Mouse (Mus musculus) adrenal gland, adult 2 months (tissue): ENCODE measurements around the gene Togaram2. TPM values are rescaled to one million over a fixed set of nuclear protein-coding genes. Genes with fewer than 3 reads are reported as not detected.
"Not testable (repeated sequence)": the region's sequence is repeated elsewhere in the genome, so short reads cannot be mapped to it uniquely, and the experiment has no call there.

Experiments
- DNase-seq: peaks from one replicate; pipeline ENCODE4 v3.0.0; 2021
- long read RNA-seq: library from polyadenylated mRNA; stranded (forward); transcript quantifications from one replicate; pipeline ENCODE4 v2.0.0, GENCODE M21; 2021
- polyA plus RNA-seq: library from polyadenylated mRNA; depleted of rRNA; stranded (reverse); fragments of >200 nt; gene quantifications from 2 replicates; pipeline ENCODE4 v1.2.3, GENCODE M21; 2012; rRNA removed
- total RNA-seq, 2 experiments: library from RNA; stranded (reverse); gene quantifications; 2 replicates each; pipeline ENCODE4 v1.2.3; 2021

The Togaram2 gene
- total RNA-seq (under 1 TPM in 1 of 2 experiments, not detected in 1; 0.07 TPM), polyA plus RNA-seq (0.08 TPM in 1 of 2 replicates, not detected in the other)
- long read RNA-seq: 0 reads

DNA sequence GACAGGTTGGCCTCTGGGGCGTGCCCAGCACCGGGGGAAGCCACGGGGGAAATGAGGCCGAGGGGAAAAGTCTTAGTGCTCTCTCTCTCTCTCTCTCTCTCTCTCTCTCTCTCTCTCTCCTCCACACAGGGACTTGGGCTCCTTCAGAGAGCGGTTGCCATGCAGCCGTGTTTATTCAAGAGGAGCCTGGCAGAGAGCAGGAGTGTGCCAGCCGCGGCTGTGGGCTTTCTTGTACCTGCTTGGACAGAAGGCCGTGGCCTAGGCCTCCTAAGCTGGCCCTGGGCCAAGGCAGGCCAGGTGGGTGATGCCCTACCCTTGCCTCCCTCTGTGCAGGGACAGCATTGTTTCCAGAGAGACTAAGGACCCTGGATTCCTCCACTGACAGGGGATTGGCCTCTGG, at the start of gene Togaram2:
Gene Togaram2, plus strand, starts transcription at position 170 of the 400 bp plus-strand sequence.
- DNase-seq: no peak

DNA sequence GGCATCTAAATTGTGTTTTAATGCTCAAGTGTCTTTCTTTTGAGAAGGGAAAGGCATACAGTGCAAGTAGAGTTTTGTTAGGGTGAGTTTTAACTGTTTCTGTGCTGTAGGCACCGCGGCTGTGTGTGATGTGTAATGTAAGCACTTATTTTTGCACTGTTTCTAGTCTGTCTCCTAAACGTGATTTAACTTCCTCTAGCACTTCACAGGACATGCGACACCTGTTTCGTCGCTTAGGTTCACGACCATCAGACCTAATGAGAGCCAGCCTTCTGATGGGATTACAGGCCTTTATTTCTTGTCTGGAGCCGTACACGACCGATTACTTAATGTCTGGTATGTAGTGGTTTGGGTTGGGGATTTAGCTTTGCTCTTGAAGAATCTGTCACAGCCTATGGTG, 41.3 kb upstream of the Togaram2 start:
- no peak for DNase-seq

DNA sequence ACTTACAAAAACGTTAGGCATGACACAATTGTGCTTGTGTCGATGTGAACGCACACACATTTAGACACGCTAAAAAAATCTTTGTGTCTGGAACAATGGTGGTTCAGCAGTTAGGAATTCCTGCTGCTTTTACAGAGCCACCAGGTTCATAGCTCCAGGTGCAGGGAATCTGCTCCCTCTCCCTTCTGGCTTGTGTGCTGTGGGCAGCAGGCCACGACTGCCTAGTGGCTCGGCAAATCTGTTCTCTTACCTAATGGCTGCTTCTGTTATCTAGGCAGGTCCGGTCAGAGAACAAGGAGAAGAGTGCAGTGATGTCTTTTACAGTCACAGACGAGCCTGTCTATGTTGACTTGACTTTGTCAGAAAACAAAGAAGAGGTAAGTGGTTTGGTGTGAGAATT, 39.7 kb upstream of the Togaram2 start:
- no peak for DNase-seq

DNA sequence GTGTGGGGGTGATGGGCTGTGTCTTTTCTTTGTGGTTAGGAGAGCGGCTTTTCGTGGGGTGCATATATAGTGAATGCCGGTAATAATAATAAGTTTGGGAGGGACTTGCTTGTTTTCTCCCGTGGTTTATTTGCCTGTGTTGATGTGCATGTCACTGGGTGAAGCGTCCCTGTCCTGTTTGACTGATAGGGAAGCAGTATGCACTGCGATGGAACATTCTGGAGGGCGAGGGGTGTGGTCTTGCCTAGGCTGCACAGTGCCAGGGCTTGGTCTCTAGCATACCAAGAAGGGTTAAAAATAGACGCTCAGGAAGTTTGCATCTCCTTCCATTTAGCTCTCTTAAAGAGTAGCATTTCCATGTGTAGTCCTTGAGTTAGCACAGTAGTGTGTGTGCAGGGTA, 36.3 kb upstream of the Togaram2 start:
- DNase-seq: no peak

DNA sequence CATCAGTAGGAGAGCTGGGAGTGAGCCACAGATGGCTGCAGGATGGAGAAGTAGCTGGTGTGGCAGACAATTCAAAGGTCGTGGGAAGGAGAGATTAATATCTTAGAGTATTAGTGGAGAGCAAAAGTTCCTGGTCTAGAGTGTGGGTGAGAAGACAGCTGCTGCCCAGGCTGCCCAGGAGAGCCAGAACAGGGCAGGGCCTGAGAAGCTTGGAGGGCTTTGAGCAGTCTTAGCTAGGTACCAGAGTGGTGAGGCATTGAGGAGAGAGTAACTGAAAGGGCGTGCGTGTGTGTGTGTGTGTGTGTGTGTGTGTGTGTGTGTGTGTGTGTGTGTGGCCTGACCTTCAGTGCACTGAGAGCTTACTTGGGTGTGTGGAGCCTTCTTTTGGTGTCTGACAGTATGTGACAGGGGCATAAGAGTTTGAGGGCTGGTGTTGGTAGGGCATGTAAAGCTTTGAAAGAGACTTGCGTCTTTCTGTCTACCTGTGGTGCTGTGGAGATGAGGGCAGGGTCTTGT, 35.3 kb upstream of the Togaram2 start:
- peak; percentile 38 for DNase-seq

DNA sequence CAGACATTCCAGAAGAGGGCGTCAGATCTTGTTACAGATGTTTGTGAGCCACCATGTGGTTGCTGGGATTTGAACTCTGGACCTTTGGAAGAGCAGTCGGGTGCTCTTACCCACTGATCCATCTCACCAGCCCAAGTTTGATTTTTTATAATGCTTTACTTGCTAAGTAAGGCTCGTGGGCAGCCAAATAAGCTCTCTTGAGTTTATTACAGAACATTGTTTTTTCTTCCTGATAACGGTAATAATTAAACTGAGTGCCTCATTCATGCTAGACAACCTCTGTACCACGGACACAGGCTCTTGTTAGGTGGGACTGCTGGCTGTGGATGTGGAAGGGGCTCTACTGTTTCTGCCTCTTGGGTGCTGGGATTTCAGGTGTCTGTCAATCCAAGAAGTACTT, 34.0 kb upstream of the Togaram2 start:
- not testable (repeated sequence) for DNase-seq

DNA sequence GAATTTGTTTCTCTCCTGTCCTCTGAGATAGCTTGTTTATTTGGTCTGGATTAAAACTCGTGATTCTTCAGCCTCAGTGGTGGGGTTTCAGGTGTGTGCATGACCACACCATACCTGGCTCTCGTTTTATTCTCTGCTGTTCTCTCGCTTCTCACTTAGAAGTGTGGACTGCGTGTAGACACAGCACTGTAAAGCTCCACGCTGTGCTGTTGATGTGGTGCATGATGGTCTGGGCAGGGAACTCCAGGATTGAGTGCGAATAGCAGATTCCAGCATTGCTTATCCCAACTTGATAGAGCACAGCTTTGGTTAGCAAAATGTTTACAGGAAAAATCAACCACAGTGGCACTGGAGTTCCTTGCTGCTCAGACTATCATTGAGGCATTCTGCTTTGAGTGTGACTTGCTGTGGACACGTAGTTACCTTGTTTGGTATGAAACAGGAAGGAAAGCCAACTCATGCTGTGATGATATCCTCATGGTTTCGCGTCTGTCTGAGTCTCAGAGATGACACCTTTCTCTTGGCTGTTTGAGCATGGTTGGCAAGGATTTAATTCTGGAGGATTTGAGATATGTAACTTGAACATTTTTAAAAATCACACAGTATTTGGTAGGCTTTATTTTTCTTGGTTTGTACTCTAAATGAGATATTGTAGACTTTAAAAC, 32.5 kb upstream of the Togaram2 start:
- DNase-seq: no peak

DNA sequence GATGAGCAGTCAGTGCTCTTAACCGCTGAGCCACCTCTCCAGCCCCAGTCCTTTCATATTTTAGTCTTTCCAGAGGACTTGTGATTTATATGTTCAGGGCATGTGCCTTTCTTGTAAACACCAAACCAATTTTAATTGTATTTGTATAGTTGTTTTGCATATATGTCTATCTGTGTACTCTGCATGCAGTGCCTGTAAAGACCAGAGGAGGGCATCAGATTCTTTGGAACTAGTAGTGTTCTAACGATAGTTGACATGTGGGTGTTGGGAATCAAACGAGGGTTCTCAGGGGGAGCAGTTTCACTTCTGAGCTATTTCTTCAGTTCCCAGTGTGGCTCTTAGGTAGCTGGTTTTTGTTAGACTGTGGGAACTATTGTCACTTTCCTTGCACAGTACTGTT, 30.9 kb upstream of the Togaram2 start:
- DNase-seq: no peak

DNA sequence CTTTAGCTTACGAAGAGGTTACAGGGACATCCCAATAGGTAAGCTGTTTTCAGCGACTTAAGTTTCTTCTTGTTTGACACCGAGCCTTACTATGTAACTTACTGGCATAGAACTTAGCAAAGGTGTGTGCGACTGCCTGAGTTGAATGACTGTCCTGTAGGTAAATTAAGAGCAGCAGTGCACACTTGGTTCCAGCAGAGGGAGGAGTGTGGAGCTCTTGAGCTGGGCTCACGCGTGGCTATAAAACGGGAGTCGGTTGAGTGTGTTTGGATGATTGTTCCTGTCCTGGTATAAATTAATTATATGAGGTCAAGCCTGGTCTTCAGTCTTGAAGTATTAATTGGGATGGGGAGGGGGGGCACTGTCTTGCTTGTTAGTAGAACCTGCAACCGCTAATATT, 23.1 kb upstream of the Togaram2 start:
- no peak for DNase-seq

DNA sequence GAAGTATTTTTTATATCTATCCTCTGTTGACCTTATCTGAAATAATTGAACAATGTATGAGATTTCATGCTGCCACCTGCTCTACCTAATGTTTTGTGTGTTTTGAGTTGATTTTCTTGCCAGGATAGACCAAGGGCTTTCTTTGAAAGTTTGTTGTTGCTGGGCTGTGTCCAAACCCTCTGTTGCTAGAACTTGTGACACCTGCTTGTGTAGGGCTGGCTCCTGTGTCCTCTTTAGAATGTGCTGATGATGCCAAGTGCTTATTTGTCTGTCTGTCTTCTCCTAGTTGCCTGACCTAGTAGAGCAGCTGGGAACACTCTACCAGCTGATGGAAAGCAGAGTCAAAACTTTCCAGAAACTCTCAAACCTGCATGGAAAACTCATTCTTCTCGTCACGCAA, 20.6 kb upstream of the Togaram2 start:
- DNase-seq: no peak

DNA sequence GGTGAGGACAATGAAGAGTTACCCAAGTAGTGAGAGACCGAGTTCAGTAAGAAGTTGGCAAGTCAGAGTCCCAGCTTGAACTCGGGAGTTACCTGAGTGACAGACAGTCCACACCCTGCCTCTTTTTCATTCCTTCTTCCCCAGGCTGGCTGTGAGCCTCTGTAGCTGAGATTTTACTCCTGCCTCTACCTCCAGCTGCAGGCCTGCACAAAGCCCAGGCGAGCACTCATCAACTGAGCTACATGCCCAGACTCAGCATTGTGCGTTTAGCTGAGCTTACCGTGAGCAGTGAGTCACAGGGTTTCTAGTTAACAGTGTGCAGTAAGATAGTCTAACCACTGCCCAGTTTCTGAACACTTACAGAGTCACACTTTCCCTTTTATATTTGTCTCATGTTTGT, 20.1 kb upstream of the Togaram2 start:
- DNase-seq: no peak

DNA sequence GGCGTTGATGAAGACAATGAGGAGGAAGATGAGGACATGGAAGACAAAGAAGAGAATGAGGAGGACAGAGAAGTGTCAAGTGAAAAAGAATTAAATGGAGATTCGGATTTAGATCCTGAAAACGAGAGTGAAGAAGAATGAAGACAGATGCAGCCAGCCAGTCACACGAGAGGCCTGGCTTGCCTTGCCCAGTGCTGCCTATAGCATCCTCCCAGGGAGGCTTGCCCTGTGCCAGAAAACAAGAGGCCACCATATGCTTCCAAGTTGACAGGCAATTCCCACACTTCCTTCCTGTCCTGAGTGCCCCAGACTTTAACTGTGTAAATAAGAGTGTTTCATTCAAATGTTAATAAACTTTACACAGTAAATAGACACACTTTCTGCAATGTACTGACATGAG, 15.5 kb upstream of the Togaram2 start:
- DNase-seq: no peak

DNA sequence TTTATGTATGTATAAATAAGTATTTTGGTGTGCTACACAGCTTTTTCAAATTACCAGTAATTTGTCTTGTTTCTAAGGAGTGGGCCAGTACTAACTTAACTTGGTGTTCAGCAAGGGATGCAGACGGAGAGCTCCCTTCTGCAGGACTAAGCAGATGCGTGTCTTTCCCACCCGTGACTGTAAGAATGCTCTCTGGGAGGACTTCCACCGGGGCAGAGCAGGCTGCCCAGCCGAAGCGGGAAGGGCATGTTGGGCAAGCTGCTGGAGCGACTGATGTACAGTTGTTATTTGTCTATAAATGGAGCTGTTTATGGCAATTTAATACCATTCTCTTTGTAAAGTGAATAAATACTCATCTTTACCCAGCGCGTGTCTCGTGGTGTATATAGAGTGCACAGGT, 14.4 kb upstream of the Togaram2 start:
- no peak for DNase-seq

DNA sequence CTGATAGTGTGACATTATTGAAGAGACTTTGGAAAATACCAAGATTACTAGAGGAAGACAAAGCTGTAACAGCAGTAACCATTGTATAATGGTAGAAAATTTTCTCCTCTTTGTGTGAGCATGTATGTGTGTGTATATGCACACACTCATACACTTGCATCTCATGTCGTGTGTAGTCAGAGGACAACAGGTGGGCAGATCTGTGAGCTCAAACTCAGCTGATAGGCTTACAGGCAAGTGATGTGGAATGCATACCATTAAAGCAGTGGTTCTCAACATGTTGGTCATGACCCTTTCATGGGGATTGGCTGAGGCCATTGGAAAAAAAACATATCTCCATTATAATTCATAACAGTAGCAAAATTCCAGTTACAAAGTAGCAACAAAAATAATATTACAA, 12.7 kb upstream of the Togaram2 start:
- no peak for DNase-seq

DNA sequence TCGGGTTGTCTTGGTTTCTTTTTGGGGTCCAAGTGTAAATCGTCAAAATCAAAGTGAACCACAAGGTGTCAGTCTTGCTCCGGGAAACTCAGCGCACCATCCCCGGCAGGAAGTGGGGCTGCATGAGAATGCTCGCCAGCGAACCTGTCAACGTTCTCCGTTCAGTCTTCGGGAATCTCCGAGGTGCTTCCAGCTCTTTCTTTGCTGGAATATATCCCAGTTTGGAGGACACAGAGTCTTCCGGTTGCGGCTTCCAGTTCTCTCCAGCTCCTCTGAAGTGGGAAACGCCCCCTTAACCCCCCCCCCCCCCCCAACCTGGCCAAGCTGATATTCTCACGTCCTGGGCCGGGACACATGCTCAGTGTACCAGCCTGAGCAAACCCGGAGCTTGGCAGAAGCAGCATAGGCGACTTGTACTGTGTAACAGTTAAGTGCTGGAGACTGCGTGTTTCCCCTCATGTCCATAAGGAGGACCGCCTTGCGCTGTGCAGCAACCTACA, 10.3 kb upstream of the Togaram2 start:
- DNase-seq: peak; percentile 77

DNA sequence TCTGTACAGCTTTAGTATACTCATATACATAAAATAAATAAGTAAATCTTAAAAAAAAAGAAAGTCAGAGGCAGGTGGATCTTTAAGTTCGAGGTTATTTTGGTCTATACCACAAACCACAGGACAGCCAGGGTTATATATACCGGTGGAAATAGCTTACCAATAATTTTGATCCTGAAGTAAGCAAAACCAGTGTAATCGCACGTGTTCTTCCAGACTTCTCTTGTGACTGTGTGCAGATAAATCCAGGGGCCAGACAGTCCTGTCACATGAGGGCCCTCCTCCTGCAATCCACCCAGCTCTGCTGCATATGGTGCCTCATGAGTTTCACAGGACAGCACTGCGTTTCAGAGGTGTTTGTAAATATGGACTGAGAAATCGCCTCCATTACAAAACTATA, 9.6 kb upstream of the Togaram2 start:
- no peak for DNase-seq

DNA sequence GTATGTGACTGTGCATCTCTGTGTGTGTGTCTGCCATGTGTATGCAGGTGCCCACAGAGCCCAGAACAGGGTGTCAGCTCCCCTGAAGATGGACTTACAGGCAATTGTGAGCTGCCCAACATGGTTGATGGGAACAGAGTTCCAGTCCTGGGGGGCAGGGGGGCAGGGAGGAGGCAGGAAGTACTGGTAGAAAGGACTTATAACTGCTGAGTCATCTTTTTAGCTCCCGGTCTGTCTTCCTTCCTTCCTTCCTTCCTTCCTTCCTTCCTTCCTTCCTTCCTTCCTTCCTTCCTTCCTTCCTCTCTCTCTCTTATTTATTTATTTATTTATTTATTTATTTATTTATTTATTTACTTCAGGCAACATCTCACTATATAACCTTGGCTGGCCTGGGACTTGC, 8.9 kb upstream of the Togaram2 start:
- no peak for DNase-seq

DNA sequence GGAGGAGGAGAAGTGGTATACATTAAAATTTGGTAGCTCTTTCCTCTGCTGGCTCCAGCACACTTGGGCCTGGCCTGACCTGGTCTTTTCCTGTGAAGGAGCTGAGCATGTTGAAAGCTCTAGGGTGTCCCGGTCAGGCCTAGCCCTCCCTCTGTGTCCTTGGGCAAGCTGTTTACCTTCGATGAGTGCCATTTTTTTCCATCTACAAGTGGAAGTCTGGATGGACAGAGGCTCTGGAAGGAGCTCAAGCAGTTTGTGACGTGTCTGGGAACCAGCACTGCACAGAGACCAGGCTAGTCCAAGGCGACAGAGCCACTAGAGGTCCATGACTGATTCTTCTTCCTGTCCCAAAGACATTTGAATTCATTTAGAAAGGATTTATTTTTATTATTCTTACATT, 7.9 kb upstream of the Togaram2 start:
- DNase-seq: no peak

DNA sequence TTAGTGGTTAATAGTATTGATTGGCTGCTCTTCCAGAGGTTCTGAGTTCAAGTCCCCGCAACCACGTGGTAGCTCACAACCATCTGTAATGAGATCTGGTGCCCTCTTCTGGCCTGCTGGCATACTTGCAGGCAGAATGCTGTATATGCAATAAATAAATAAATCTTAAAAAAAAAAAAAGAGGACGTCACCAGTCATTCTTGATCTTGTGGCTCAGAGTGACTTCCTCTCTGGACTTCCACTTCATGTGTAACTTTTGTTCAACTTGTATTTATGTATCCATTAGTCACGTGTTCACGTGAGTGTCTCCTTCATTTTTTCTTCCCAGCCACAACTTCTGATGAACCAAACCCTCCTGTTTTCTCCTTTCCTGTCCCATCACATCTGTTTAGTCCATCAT, 3.5 kb upstream of the Togaram2 start:
- DNase-seq: no peak

DNA sequence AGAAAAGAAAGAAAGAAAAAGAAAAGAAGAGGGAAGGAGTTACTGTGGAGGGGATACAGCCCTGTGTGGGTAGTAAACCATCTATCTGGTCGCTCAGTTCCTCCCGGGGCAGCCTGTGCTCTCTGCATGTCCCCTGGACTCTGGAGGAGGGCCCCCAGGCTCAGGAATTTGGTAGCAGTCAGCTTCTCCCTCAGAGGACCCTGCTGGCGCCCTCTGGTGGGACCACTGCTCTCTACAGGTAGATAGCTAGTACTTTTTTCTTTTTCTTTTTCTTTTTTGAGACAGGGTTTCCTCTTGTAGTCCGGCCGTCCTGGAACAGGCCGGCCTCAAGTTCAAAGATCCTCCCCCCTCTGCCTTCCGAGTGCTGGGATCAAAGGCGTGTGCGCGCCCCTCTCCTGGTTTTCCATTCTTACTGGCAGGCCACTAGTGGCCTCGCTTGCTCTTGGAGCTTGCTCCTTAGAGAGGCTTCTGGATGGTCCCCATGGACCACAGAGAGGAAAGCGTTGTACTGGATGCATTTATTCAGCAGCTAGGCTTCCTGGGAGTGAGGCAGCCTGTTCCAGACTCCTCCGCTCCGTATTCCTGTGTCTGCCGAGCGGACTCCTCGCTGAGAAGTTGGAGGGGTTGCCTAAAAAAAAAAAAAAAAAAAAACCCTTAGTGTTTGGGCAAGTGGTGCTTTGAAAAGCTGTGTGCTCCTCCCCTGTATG, 1.1 kb upstream of the Togaram2 start:
- DNase-seq: no peak

DNA sequence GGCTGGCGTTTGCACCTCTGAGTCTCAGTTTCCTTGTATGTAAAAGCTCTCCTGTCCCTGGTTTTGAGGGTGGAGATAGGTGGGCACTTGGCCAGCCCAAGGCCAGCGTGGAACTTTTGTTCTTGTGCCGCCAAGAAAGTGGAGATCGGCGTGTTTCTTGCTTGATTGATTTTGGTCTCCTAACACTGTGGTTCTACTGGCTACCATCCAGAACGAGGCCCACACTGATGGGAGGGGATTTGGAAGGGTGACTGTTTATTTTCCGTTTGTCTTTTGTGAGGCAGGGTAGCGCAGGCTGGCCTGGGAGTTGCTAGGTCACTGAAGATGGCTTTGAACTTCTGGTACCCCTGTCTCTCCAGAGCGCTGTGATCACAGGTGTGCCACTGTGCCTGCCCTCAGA, 875 bp downstream of the Togaram2 start:
- no peak for DNase-seq

DNA sequence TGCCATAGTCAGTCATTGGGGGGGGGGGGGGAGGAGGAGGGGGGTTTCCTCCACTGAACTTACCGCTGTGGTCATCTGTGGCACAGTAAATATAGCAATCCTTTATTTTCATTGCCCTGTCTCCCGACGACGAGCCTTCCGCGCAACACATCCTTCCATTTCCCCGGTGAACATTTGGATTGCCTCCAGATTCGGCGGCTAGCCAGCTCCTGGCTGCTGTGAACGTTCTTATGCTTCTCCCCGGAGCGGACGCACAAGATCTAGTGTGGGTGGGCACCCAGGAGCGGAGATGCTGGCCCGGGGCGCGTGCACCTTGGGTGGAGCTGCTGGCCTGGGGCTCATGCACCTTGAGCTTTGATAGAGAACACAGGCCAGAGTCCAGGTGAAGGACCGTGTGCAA, 1.8 kb downstream of the Togaram2 start:
- DNase-seq: no peak

DNA sequence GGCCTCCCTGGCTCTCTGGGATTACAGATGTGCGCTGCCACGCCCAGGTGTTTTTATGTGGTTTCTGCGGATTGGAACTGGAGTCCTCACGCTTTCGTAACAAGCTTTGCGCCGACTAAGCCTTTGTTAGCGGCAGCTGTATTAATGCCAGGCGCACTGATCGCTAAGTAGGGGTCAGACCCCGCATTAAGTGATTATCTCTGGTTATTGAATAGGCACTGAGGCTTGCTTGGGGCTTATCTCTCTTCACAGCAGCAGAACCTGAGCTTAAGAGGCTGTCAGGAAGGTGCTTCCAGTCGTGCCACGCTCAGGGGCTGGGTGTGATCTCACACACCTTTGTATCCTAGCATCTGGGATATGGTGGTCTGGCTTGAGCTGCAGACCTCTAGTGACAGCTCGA, 8.6 kb downstream of the Togaram2 start:
- DNase-seq: no peak

DNA sequence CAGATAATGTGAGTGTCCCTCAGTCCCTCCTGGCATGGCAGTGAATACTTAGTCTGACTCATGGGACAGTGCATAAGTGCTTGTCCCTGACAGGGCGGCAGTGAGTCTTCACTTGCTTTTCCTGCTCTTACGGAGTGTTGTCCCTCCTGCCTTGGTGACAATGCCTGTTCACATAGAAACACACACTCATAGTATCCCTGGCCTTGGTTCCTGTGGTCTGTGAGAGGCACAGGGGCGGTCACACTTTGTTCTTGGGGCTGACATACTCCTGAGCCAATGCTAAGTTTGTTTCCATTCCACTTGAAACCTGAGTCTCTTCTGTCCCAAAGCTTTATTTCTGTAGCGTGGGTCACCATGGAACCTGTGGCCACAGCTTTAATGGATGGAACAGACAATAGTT, 9.3 kb downstream of the Togaram2 start:
- no peak for DNase-seq
